Mouse (Mus musculus) G1E (cell line): ENCODE results near the gene Agap1. TPM values are rescaled to one million over a fixed set of nuclear protein-coding genes. Genes with fewer than 3 reads are reported as not detected.

Experiments
- ATAC-seq: 2 replicates; pipeline ENCODE4 v1.8.0; 2016; ENCODE audit warnings: mild to moderate bottlenecking; ENCODE audit not compliant: insufficient number of reproducible peaks, poor library complexity, low FRiP score, severe bottlenecking; ENCODE audit errors: extremely low read depth
- DNase-seq: peaks from one replicate; pipeline ENCODE4 v3.0.0; 2012; ENCODE audit warnings: low spot score
- H3K27me3 ChIP-seq: 2 replicates; pipeline ENCODE4 v1.6.1; 2012; ENCODE audit warnings: mild to moderate bottlenecking, low read length, inconsistent platforms; ENCODE audit not compliant: insufficient read depth
- H3K36me3 ChIP-seq: replicated peaks from 2 replicates; pipeline ENCODE3; 2012; ENCODE audit warnings: mild to moderate bottlenecking, inconsistent platforms
- H3K4me1 ChIP-seq: 2 replicates; pipeline ENCODE4 v1.6.1; 2012; ENCODE audit warnings: low read depth, low read length, inconsistent platforms, mixed read lengths; ENCODE audit not compliant: insufficient read depth
- H3K4me3 ChIP-seq: 2 replicates; pipeline ENCODE4 v1.5.1; 2012; ENCODE audit warnings: low read depth, mild to moderate bottlenecking, inconsistent platforms, low read length, moderate library complexity, mixed read lengths
- H3K9me3 ChIP-seq: replicated peaks from 2 replicates; pipeline ENCODE4 v1.6.1; 2012; ENCODE audit warnings: inconsistent platforms
- CTCF ChIP-seq: IDR thresholded peaks from 2 replicates; pipeline ENCODE4 v1.5.1; 2012; ENCODE audit warnings: low read depth, low read length, inconsistent platforms, mixed read lengths
- GATA1 ChIP-seq: IDR thresholded peaks from 2 replicates; pipeline ENCODE4 v1.6.1; 2012; ENCODE audit warnings: borderline replicate concordance, low read length, inconsistent platforms, mixed read lengths
- GATA2 ChIP-seq: IDR thresholded peaks from 2 replicates; pipeline ENCODE4 v1.6.1; 2012; ENCODE audit warnings: low read depth, low read length, inconsistent platforms, borderline replicate concordance
- POLR2AphosphoS5 ChIP-seq: IDR thresholded peaks from 2 replicates; pipeline ENCODE4 v1.6.1; 2012; ENCODE audit warnings: low read depth, low read length, inconsistent platforms; ENCODE audit not compliant: insufficient replicate concordance
- TAL1 ChIP-seq: conservative IDR thresholded peaks from 2 replicates; pipeline ENCODE4 v1.6.1; 2012; ENCODE audit warnings: low read depth, low read length, inconsistent platforms, mixed read lengths
- polyA plus RNA-seq: library from polyadenylated mRNA; stranded (reverse); fragments of >175 nt; gene quantifications from 2 replicates; pipeline ENCODE4 v1.2.3, GENCODE M21; 2012
- total RNA-seq, 2 experiments: library from RNA; stranded (forward) in 1 of 2; stranded (reverse) in 1 of 2; fragments of 200-1000 nt in 1 of 2; fragments of >200 nt in 1 of 2; fragmentation: Nextera tagmentation in 1 of 2; gene quantifications; 2 replicates each; pipeline ENCODE4 v1.2.3; 2014 to 2017

Gene Agap1
- total and polyA plus RNA-seq, 3 experiments: 0.01 to 0.45 (median 0.16) TPM

GRCm38 (mm10) chr1:89481154-89481553, 26.5 kb downstream of the Agap1 start:
- DNase-seq: no peak
- H3K27me3 ChIP-seq: no peaks in the 10 kb centered on the region
- no peaks in the 10 kb centered on the region for H3K36me3 ChIP-seq
- peaks cover 94% of the 10 kb centered on the region for H3K9me3 ChIP-seq
- no peak overlapping the region for H3K4me3 ChIP-seq
- TF ChIP-seq GATA2 (no peak), POLR2AphosphoS5 (no peak), TAL1 (no peak), GATA1 (no peak), CTCF (no peak)
- ATAC-seq: no peak
- no peaks in the 10 kb centered on the region for H3K4me1 ChIP-seq

- TF ChIP-seq GATA1: no peak
- TF ChIP-seq GATA2: no peak
- TF ChIP-seq TAL1: no peak
- no peak for TF ChIP-seq POLR2AphosphoS5
- Histone ChIP-seq H3K4me1 (no peaks in the 10 kb centered on the region), H3K4me3 (no peak overlapping the region), H3K27me3 (no peaks in the 10 kb centered on the region), H3K36me3 (no peaks in the 10 kb centered on the region), H3K9me3 (peaks cover 93% of the 10 kb centered on the region)
- DNase-seq (no peak), ATAC-seq (no peak)
Measured at GRCm38 (mm10) chr1:89482812-89483211, 28.2 kb downstream of the Agap1 start.

- H3K9me3 ChIP-seq: peaks cover 92% of the 10 kb centered on the region
- H3K4me1 ChIP-seq: no peaks in the 10 kb centered on the region
- H3K27me3 ChIP-seq: no peaks in the 10 kb centered on the region
- no peaks in the 10 kb centered on the region for H3K36me3 ChIP-seq
- DNase-seq: no peak
- TF ChIP-seq GATA2 (no peak), CTCF (no peak), GATA1 (no peak), TAL1 (no peak), POLR2AphosphoS5 (no peak)
- ATAC-seq: no peak
- H3K4me3 ChIP-seq: no peak overlapping the region
Measured at GRCm38 (mm10) chr1:89486891-89487290, 32.3 kb downstream of the Agap1 start.

- ATAC-seq: no peak
- DNase-seq: no peak
- Histone ChIP-seq H3K9me3 (peaks cover 92% of the 10 kb centered on the region), H3K4me1 (no peaks in the 10 kb centered on the region), H3K4me3 (no peak overlapping the region), H3K27me3 (no peaks in the 10 kb centered on the region), H3K36me3 (no peaks in the 10 kb centered on the region)
- TF ChIP-seq POLR2AphosphoS5 (no peak), CTCF (no peak), GATA1 (no peak), TAL1 (no peak), GATA2 (no peak)
Measured at GRCm38 (mm10) chr1:89489111-89489971, 34.7 kb downstream of the Agap1 start.

- DNase-seq: no peak
- Histone ChIP-seq H3K4me3 (no peak overlapping the region), H3K36me3 (no peaks in the 10 kb centered on the region), H3K4me1 (no peaks in the 10 kb centered on the region), H3K27me3 (no peaks in the 10 kb centered on the region), H3K9me3 (peaks cover 94% of the 10 kb centered on the region)
- TF ChIP-seq POLR2AphosphoS5 (no peak), GATA1 (no peak), GATA2 (no peak), TAL1 (no peak), CTCF (no peak)
- no peak for ATAC-seq
Measured at GRCm38 (mm10) chr1:89493177-89493576, 38.6 kb downstream of the Agap1 start.

GRCm38 (mm10) chr1:89494816-89495215, 40.2 kb downstream of the Agap1 start:
- Histone ChIP-seq H3K9me3 (peaks cover 94% of the 10 kb centered on the region), H3K36me3 (no peaks in the 10 kb centered on the region), H3K4me3 (no peak overlapping the region), H3K27me3 (no peaks in the 10 kb centered on the region), H3K4me1 (no peaks in the 10 kb centered on the region)
- DNase-seq (no peak), ATAC-seq (no peak)
- TF ChIP-seq CTCF (no peak), GATA1 (no peak), TAL1 (no peak), POLR2AphosphoS5 (no peak), GATA2 (no peak)

- TF ChIP-seq POLR2AphosphoS5 (no peak), TAL1 (no peak), GATA1 (no peak), GATA2 (no peak), CTCF (no peak)
- no peak for DNase-seq
- ATAC-seq: no peak
- Histone ChIP-seq H3K4me1 (no peaks in the 10 kb centered on the region), H3K4me3 (no peak overlapping the region), H3K27me3 (no peaks in the 10 kb centered on the region), H3K9me3 (peaks cover 95% of the 10 kb centered on the region), H3K36me3 (no peaks in the 10 kb centered on the region)
Measured at GRCm38 (mm10) chr1:89496204-89496603, 41.6 kb downstream of the Agap1 start.
